In genomic region chr17:66101380-66102330, GRCm38 (mm10) we compare ENCODE assay signal across 8 mouse cellular contexts. TPM values are rescaled to one million over a fixed set of nuclear protein-coding genes. Genes with fewer than 3 reads are reported as not detected.
DNase-seq lines count a peak whose midpoint lies in the region; ATAC-seq lines count a peak whose summit lies in the region.

Gene Ndufv2 (minus strand): TSS chr17:66101559.

- H3K4me2 ChIP-seq in hindbrain, embryonic 15.5 days: peak within 1 kb of the TSS; percentile 85

- DNase-seq in T-cell, adult 2 months (ENCODE audit: low spot score): peak; percentile 92
- DNase-seq in cerebellum, postnatal 25 days: peak; percentile 93 to 97
- DNase-seq in frontal cortex, postnatal 36 days (ENCODE audit: low spot score in 2 of 2): peak; percentile 91
- DNase-seq in left cerebral cortex, adult 11 months (ENCODE audit: low spot score): peak; percentile 81
- DNase-seq in lung, postnatal 4 days: peak; percentile 94 to 97
- peak; percentile 85 to 93 for DNase-seq in right cerebral cortex, adult 2 months (ENCODE audit: low spot score in 2 of 2)
- peak; percentile 93 for DNase-seq in urinary bladder, postnatal 14 days (ENCODE audit: low spot score)

- peak within 1 kb of the TSS; percentile 95 for H3K27ac ChIP-seq in hindbrain, embryonic 15.5 days (replicated peaks)

- no peaks in the 10 kb centered on the region for H3K36me3 ChIP-seq in hindbrain, embryonic 15.5 days

- H3K9me3 ChIP-seq in hindbrain, embryonic 15.5 days: no peaks in the 10 kb centered on the region

- peak within 1 kb of the TSS; percentile 81 for H3K4me3 ChIP-seq in hindbrain, embryonic 15.5 days

- H3K9ac ChIP-seq in hindbrain, embryonic 15.5 days: peak within 1 kb of the TSS; percentile 81

- peak; percentile 99 for ATAC-seq in hindbrain, embryonic 15.5 days (ENCODE audit: low FRiP score, low read depth)

- peaks cover 24% of the 10 kb centered on the region for H3K4me1 ChIP-seq in hindbrain, embryonic 15.5 days (replicated peaks)

- under 1% methylated on average over 67 of the region's 67 CpGs for WGBS in hindbrain, embryonic 15.5 days

- H3K27me3 ChIP-seq in hindbrain, embryonic 15.5 days: no peaks in the 10 kb centered on the region

RNA-seq across cellular contexts. Expression of gene Ndufv2, which starts in this region (rescaled TPM):
- polyA plus RNA-seq in hindbrain, embryonic 15.5 days (2015; fragmentation: Nextera tagmentation; extraction: Ambion mirVana): 375 and 385 TPM in 2 replicates

Comparison
In these comparisons a context has a peak if more than half of its experiments do, and no peak if none do; other contexts are left out.
1. Peak in every context shown above with its lines: DNase-seq, ATAC-seq, H3K4me3 ChIP-seq and H3K27ac ChIP-seq.